Mouse (Mus musculus): ENCODE results near the gene Palm2. TPM values are rescaled to one million over a fixed set of nuclear protein-coding genes. Genes with fewer than 3 reads are reported as not detected.

Gene Palm2
- polyA plus RNA-seq, 1 experiment = 14.1 TPM

- no peaks in the 10 kb centered on the region for H3K4me1 ChIP-seq (ENCODE audit: control insufficient read depth, insufficient read depth, low read length)
- no peak overlapping the region for H3K4me3 ChIP-seq (ENCODE audit: insufficient read depth, low read length)
- no peak for TF ChIP-seq POLR2A (IDR thresholded peaks at IDR 0.05; ENCODE audit: extremely low read depth, insufficient read depth, low read length)
- no peak for TF ChIP-seq CTCF (IDR thresholded peaks at IDR 0.05; ENCODE audit: extremely low read depth, insufficient read depth, low read length)
- H3K27ac ChIP-seq (ENCODE audit: insufficient read depth, low read length) = no peak overlapping the region
Observed at GRCm38 (mm10) chr4:57624819-57625218, 190.8 kb downstream of the Palm2 start.

- H3K27ac ChIP-seq (ENCODE audit: insufficient read depth, low read length) = no peak overlapping the region
- H3K4me3 ChIP-seq (ENCODE audit: insufficient read depth, low read length) = no peak overlapping the region
- TF ChIP-seq CTCF (IDR thresholded peaks at IDR 0.05; ENCODE audit: extremely low read depth, insufficient read depth, low read length) (no peak), POLR2A (IDR thresholded peaks at IDR 0.05; ENCODE audit: extremely low read depth, insufficient read depth, low read length) (no peak)
- H3K4me1 ChIP-seq (ENCODE audit: control insufficient read depth, insufficient read depth, low read length) = no peaks in the 10 kb centered on the region
Observed at GRCm38 (mm10) chr4:57625306-57625705, 191.3 kb downstream of the Palm2 start.

GRCm38 (mm10) chr4:57625756-57626155 is 191.7 kb downstream of the Palm2 start:
- H3K4me3 ChIP-seq (ENCODE audit: insufficient read depth, low read length) = no peak overlapping the region
- no peak overlapping the region for H3K27ac ChIP-seq (ENCODE audit: insufficient read depth, low read length)
- TF ChIP-seq CTCF (IDR thresholded peaks at IDR 0.05; ENCODE audit: extremely low read depth, insufficient read depth, low read length) (no peak), POLR2A (IDR thresholded peaks at IDR 0.05; ENCODE audit: extremely low read depth, insufficient read depth, low read length) (no peak)
- no peaks in the 10 kb centered on the region for H3K4me1 ChIP-seq (ENCODE audit: control insufficient read depth, insufficient read depth, low read length)

DNA sequence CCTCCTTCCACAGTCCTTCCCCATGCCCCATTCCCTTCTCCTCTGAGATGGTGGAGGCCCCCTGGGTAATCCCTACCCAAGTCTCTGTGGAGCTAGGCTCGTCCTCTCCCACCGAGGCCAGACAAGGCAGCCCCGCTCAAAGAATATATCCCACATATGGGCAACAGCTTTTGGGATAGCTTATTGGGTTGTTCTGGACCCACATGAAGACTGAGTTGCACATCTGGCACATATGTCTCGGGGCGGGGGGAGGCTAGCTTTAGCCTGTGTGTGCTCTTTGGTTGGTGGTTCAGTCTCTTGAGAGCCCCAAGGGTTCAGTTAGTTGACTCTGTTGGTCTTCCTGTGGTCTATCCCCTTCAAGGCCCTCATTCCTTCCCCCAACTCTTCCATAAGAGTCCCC is 192.9 kb downstream of the Palm2 start:
- H3K27ac ChIP-seq (ENCODE audit: insufficient read depth, low read length) = no peak overlapping the region
- TF ChIP-seq CTCF (IDR thresholded peaks at IDR 0.05; ENCODE audit: extremely low read depth, insufficient read depth, low read length) = no peak
- no peak for TF ChIP-seq POLR2A (IDR thresholded peaks at IDR 0.05; ENCODE audit: extremely low read depth, insufficient read depth, low read length)
- no peaks in the 10 kb centered on the region for H3K4me1 ChIP-seq (ENCODE audit: control insufficient read depth, insufficient read depth, low read length)
- H3K4me3 ChIP-seq (ENCODE audit: insufficient read depth, low read length) = no peak overlapping the region

DNA sequence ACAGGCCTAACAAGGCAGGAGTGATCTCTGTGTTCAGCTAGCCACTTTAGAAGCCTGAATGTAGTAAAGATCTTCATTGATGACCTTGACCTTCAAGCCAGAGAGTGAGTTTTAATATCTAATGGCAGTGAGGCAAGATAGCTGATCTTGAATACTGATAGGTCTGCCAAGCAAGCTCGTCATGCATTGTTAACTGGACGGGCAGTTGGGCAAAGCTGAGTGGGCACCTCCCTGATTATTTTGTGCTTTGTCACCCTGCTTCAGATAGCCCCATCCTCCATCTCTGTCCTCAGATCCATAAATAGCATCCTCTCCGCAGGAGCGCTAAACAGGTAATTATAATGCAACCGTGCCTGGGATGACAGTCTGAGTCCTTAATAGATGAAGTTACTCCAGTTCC is 198.3 kb downstream of the Palm2 start:
- peaks cover 9% of the 10 kb centered on the region for H3K4me1 ChIP-seq (ENCODE audit: control insufficient read depth, insufficient read depth, low read length)
- H3K27ac ChIP-seq (ENCODE audit: insufficient read depth, low read length) = no peak overlapping the region
- no peak overlapping the region for H3K4me3 ChIP-seq (ENCODE audit: insufficient read depth, low read length)
- TF ChIP-seq CTCF (IDR thresholded peaks at IDR 0.05; ENCODE audit: extremely low read depth, insufficient read depth, low read length) (no peak), POLR2A (IDR thresholded peaks at IDR 0.05; ENCODE audit: extremely low read depth, insufficient read depth, low read length) (no peak)

DNA sequence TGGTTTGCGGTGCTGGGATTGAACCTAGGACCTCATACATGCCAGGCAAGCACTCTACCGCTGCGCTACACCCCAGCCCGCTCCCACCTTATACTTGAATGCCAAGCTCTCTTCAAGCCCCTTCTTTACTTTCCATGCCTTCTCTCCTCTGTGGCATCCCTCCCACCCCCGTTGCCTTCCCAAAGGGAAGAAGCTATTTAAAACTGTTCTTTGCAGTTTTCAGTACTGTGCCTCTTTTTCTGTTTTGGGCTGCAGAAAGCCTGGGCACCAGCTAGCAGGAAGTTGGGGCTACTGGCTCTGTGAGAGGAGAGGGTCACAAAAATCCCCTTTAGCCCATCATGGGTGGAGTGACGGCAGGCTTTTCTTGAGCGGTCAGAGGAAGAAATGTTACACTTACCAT is 199.0 kb downstream of the Palm2 start:
- Histone ChIP-seq H3K4me3 (ENCODE audit: insufficient read depth, low read length) (no peak overlapping the region), H3K4me1 (ENCODE audit: control insufficient read depth, insufficient read depth, low read length) (peaks cover 9% of the 10 kb centered on the region), H3K27ac (ENCODE audit: insufficient read depth, low read length) (no peak overlapping the region)
- no peak for TF ChIP-seq CTCF (IDR thresholded peaks at IDR 0.05; ENCODE audit: extremely low read depth, insufficient read depth, low read length)

GRCm38 (mm10) chr4:57634956-57635355 is 200.9 kb downstream of the Palm2 start:
- Histone ChIP-seq H3K27ac (ENCODE audit: insufficient read depth, low read length) (no peak overlapping the region), H3K4me3 (ENCODE audit: insufficient read depth, low read length) (no peak overlapping the region), H3K4me1 (ENCODE audit: control insufficient read depth, insufficient read depth, low read length) (peaks cover 11% of the 10 kb centered on the region)
- TF ChIP-seq CTCF (IDR thresholded peaks at IDR 0.05; ENCODE audit: extremely low read depth, insufficient read depth, low read length) (no peak), POLR2A (IDR thresholded peaks at IDR 0.05; ENCODE audit: extremely low read depth, insufficient read depth, low read length) (no peak)

- TF ChIP-seq CTCF (IDR thresholded peaks at IDR 0.05; ENCODE audit: extremely low read depth, insufficient read depth, low read length) (no peak), POLR2A (IDR thresholded peaks at IDR 0.05; ENCODE audit: extremely low read depth, insufficient read depth, low read length) (no peak)
- Histone ChIP-seq H3K4me3 (ENCODE audit: insufficient read depth, low read length) (peak overlapping the region; percentile 56; the same call in 1 of the 2 replicates), H3K4me1 (ENCODE audit: control insufficient read depth, insufficient read depth, low read length) (peaks cover 11% of the 10 kb centered on the region), H3K27ac (ENCODE audit: insufficient read depth, low read length) (0 out of 2 replicates have a peak overlapping the region, but pooled peaks have one; percentile 1)
Observed at GRCm38 (mm10) chr4:57636782-57637482, 202.9 kb downstream of the Palm2 start.

DNA sequence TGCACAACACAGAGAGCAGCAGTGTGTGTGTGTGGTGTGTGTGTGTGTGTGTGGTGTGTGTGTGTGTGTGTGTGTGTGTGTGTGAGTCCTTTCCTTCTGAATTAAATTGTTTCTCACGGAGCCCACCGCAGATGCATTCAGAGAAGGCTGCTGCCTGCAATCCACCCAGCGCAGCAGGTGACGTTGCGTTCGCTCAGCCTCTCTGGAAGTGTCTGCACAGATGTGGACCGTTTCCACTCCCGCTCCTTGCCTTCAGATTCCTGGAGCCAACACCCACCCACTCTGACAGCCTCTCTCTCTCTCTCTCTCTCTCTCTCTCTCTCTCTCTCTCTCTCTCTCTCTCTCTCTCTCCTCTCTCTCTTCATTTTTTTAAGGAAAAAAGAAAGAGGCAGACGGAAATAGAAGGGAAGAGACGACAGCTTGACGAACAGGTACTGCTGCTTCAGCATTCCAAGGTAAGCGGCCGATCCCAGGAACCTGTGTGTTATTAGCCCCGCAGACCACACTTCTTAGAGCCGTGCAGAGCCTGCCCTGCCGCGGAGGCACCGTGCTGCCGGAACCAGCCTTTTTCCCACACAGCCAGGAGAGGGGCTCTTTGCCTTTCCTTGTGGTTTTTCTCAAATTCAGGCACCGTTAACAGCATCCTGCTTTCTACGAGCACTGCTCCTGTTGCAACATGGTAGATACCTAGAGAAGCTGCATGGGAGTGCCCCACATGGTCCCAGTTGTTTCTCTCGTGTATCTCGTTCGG is 203.8 kb downstream of the Palm2 start:
- Histone ChIP-seq H3K4me3 (ENCODE audit: insufficient read depth, low read length) (peak overlapping the region; percentile 56), H3K27ac (ENCODE audit: insufficient read depth, low read length) (peak overlapping the region; percentile 1; the same call in 1 of the 2 replicates), H3K4me1 (ENCODE audit: control insufficient read depth, insufficient read depth, low read length) (peaks cover 6% of the 10 kb centered on the region; the same call in 1 of the 2 replicates)
- TF ChIP-seq CTCF (IDR thresholded peaks at IDR 0.05; ENCODE audit: extremely low read depth, insufficient read depth, low read length) = no peak
- peak; percentile 51; the same call in 1 of the 2 replicates for TF ChIP-seq POLR2A (IDR thresholded peaks at IDR 0.05; ENCODE audit: extremely low read depth, insufficient read depth, low read length)

DNA sequence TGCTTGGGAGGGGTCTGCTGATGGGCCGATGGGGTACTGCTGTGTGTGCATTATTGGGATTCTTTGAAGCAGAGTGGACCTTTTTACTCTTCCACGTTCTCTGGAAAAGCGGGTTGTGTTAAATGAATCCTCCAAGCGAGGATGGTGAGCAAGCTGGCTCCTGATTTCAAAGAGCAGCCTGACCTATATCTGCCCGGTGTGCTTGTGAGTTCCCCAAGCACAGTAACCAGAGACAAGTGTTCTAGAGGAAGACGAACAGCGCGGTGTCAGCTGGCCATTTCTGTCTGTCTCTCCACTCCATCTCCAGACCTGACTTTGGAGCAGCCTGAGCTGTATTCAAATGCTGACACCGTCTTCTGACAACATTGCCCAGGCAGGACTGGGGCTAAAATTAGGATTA is 204.9 kb downstream of the Palm2 start:
- no peak for TF ChIP-seq POLR2A (IDR thresholded peaks at IDR 0.05; ENCODE audit: extremely low read depth, insufficient read depth, low read length)
- Histone ChIP-seq H3K27ac (ENCODE audit: insufficient read depth, low read length) (no peak overlapping the region), H3K4me3 (ENCODE audit: insufficient read depth, low read length) (peak overlapping the region; percentile 56), H3K4me1 (ENCODE audit: control insufficient read depth, insufficient read depth, low read length) (peaks cover 5% of the 10 kb centered on the region; the same call in 1 of the 2 replicates)
